Mouse (Mus musculus) midbrain, postnatal 0 days (tissue): ENCODE results near the gene Galnt6. TPM values are rescaled to one million over a fixed set of nuclear protein-coding genes. Genes with fewer than 3 reads are reported as not detected.
A peak's percentile ranks its signal among the peaks of the same experiment; 100 is the strongest.

Experiments
- ATAC-seq: fragments of 200-750 bp; cut with Nextera tagmentation; 2 replicates; pipeline ENCODE4 v1.8.0; 2017; ENCODE audit warnings: moderate number of reproducible peaks, mild to moderate bottlenecking, moderate TSS enrichment, moderate library complexity; ENCODE audit not compliant: low FRiP score
- DNase-seq: peaks from one replicate; pipeline ENCODE4 v3.0.0-alpha.2; 2015; ENCODE audit warnings: low spot score
- H3K27ac ChIP-seq: fragments of 300-500 bp; sonication (generic); 2 replicates; pipeline ENCODE4 v1.5.1; 2014; ENCODE audit warnings: low read depth, mild to moderate bottlenecking, low read length, mixed read lengths
- H3K27me3 ChIP-seq: fragments of 300-500 bp; sonication (generic); 2 replicates; pipeline ENCODE4 v1.6.1; 2014; ENCODE audit warnings: low read length, control low read depth, mixed read lengths; ENCODE audit not compliant: insufficient read depth
- H3K36me3 ChIP-seq: fragments of 300-500 bp; sonication (generic); 2 replicates; pipeline ENCODE4 v1.6.1; 2014; ENCODE audit warnings: low read length, control low read depth, mixed read lengths; ENCODE audit not compliant: insufficient read depth
- H3K4me1 ChIP-seq: fragments of 300-500 bp; sonication (generic); 2 replicates; pipeline ENCODE4 v1.6.1; 2014; ENCODE audit warnings: mild to moderate bottlenecking, control low read depth, antibody characterized with exemption, low read length, mixed read lengths; ENCODE audit not compliant: insufficient read depth
- H3K4me2 ChIP-seq: fragments of 300-500 bp; sonication (generic); 2 replicates; pipeline ENCODE4 v1.6.1; 2014; ENCODE audit warnings: low read depth, mild to moderate bottlenecking, low read length, mixed read lengths; ENCODE audit not compliant: poor library complexity, severe bottlenecking
- H3K4me3 ChIP-seq: fragments of 300-500 bp; sonication (generic); 2 replicates; pipeline ENCODE4 v1.5.1; 2014; ENCODE audit warnings: low read depth, mild to moderate bottlenecking, low read length, moderate library complexity
- H3K9ac ChIP-seq: fragments of 300-500 bp; sonication (generic); replicated peaks from 2 replicates; pipeline ENCODE4 v1.6.1; 2014; ENCODE audit warnings: mild to moderate bottlenecking, low read length, moderate library complexity, mixed read lengths; ENCODE audit not compliant: poor library complexity, severe bottlenecking
- H3K9me3 ChIP-seq: fragments of 300-500 bp; sonication (generic); 2 replicates; pipeline ENCODE4 v1.6.1; 2016; ENCODE audit warnings: low read length, control low read depth
- CTCF ChIP-seq: IDR thresholded peaks from 2 replicates; pipeline ENCODE4 v1.5.1; 2016; ENCODE audit warnings: antibody characterized with exemption, mild to moderate bottlenecking
- WGBS: fragments of 180-500 bp; shearing (Covaris S2); extraction: QIAGEN DNeasy Blood & Tissue Kit; methylation state at CpG from one replicate; pipeline ENCODE4 v1.1.7; 2014; 5-methylcytosine and 5-hydroxymethylcytosine counted together
- polyA plus RNA-seq: library from polyadenylated mRNA; unstranded; fragments of >200 nt; fragmentation: Nextera tagmentation; extraction: Ambion mirVana; gene quantifications from 2 replicates; pipeline ENCODE4 v1.2.1, GENCODE M21; 2015
- total RNA-seq: library from RNA; depleted of rRNA; stranded (reverse); fragments of >200 nt; gene quantifications from 2 replicates; pipeline ENCODE4 v1.2.3, GENCODE M21; 2014

Galnt6 gene
- total and polyA plus RNA-seq, 2 experiments from 2014 or later: 0.16 to 0.20 TPM

GRCm38 (mm10) chr15:100739442-100739841 lies 10.3 kb upstream of the Galnt6 start:
- Histone ChIP-seq H3K27me3 (no peaks in the 10 kb centered on the region), H3K4me2 (no peak overlapping the region), H3K4me1 (no peaks in the 10 kb centered on the region), H3K27ac (no peak overlapping the region), H3K36me3 (no peaks in the 10 kb centered on the region), H3K4me3 (no peak overlapping the region), H3K9ac (no peak overlapping the region), H3K9me3 (no peaks in the 10 kb centered on the region)
- no peak for TF ChIP-seq CTCF
- ATAC-seq (no peak), DNase-seq (no peak)
- 87% methylated on average over 6 of the region's 6 CpGs for WGBS

GRCm38 (mm10) chr15:100738351-100738781 lies 9.2 kb upstream of the Galnt6 start:
- no peaks in the 10 kb centered on the region for H3K27me3 ChIP-seq
- no peaks in the 10 kb centered on the region for H3K36me3 ChIP-seq
- no peaks in the 10 kb centered on the region for H3K4me1 ChIP-seq
- TF ChIP-seq CTCF: no peak
- WGBS: 88% methylated on average over 7 of the region's 7 CpGs
- no peak for DNase-seq
- H3K9ac ChIP-seq: no peak overlapping the region
- ATAC-seq: no peak
- no peak overlapping the region for H3K4me2 ChIP-seq
- no peak overlapping the region for H3K27ac ChIP-seq
- H3K9me3 ChIP-seq: no peaks in the 10 kb centered on the region
- no peak overlapping the region for H3K4me3 ChIP-seq

- WGBS: 92% methylated on average over 3 of the region's 3 CpGs
- H3K4me1 ChIP-seq: no peaks in the 10 kb centered on the region
- no peak for DNase-seq
- no peaks in the 10 kb centered on the region for H3K27me3 ChIP-seq
- H3K9ac ChIP-seq: no peak overlapping the region
- H3K9me3 ChIP-seq: no peaks in the 10 kb centered on the region
- no peak overlapping the region for H3K4me2 ChIP-seq
- H3K4me3 ChIP-seq: no peak overlapping the region
- ATAC-seq: no peak
- TF ChIP-seq CTCF: no peak
- no peaks in the 10 kb centered on the region for H3K36me3 ChIP-seq
- H3K27ac ChIP-seq: no peak overlapping the region
These were observed 8.5 kb upstream of the Galnt6 start for GRCm38 (mm10) chr15:100737667-100738066.

GRCm38 (mm10) chr15:100735953-100736300 lies 6.8 kb upstream of the Galnt6 start:
- DNase-seq: no peak
- TF ChIP-seq CTCF: no peak

GRCm38 (mm10) chr15:100735095-100735952 lies 6.1 kb upstream of the Galnt6 start:
- no peak overlapping the region for H3K9ac ChIP-seq
- no peak for ATAC-seq
- no peaks in the 10 kb centered on the region for H3K9me3 ChIP-seq
- H3K4me2 ChIP-seq: no peak overlapping the region
- DNase-seq: peak; percentile 36
- H3K4me1 ChIP-seq: no peaks in the 10 kb centered on the region
- 78% methylated on average over 14 of the region's 15 CpGs for WGBS
- H3K27me3 ChIP-seq: peaks cover 7% of the 10 kb centered on the region; the same call in 1 of the 2 replicates
- H3K27ac ChIP-seq: no peak overlapping the region
- no peaks in the 10 kb centered on the region for H3K36me3 ChIP-seq
- no peak overlapping the region for H3K4me3 ChIP-seq
- no peak for TF ChIP-seq CTCF

More at GRCm38 (mm10) chr15:100735953-100736300, 6.8 kb upstream of the Galnt6 start:
- H3K4me2 ChIP-seq: no peak overlapping the region
- no peak for ATAC-seq
- H3K36me3 ChIP-seq: no peaks in the 10 kb centered on the region
- H3K9ac ChIP-seq: no peak overlapping the region
- WGBS: 86% methylated on average over 9 of the region's 9 CpGs
- no peaks in the 10 kb centered on the region for H3K9me3 ChIP-seq
- peaks cover under 1% of the 10 kb centered on the region; the same call in 1 of the 2 replicates for H3K27me3 ChIP-seq
- H3K4me1 ChIP-seq: no peaks in the 10 kb centered on the region
- H3K27ac ChIP-seq: no peak overlapping the region
- H3K4me3 ChIP-seq: no peak overlapping the region

- Histone ChIP-seq H3K4me1 (no peaks in the 10 kb centered on the region), H3K27me3 (peaks cover 31% of the 10 kb centered on the region), H3K9me3 (no peaks in the 10 kb centered on the region), H3K36me3 (no peaks in the 10 kb centered on the region), H3K27ac (no peak overlapping the region), H3K9ac (no peak overlapping the region), H3K4me2 (no peak overlapping the region), H3K4me3 (no peak overlapping the region)
- no peak for TF ChIP-seq CTCF
- ATAC-seq (no peak), DNase-seq (no peak)
- 40% methylated on average over 5 of the region's 5 CpGs for WGBS
These were observed 3.4 kb upstream of the Galnt6 start for GRCm38 (mm10) chr15:100732580-100732979.
